Mouse (Mus musculus) liver, postnatal 0 days (tissue): Measurements from ENCODE around the gene Ablim1.

Experiments used
- CTCF ChIP-seq: sonication (generic); IDR thresholded peaks from 2 replicates; pipeline ENCODE4 v1.5.1; 2016; ENCODE audit warnings: antibody characterized with exemption, low read depth
- EP300 ChIP-seq: IDR thresholded peaks from 2 replicates; pipeline ENCODE4 v1.6.1; 2016; ENCODE audit warnings: antibody characterized with exemption, low read depth, mild to moderate bottlenecking

GRCm38 (mm10) chr19:57283310-57283709, 31.4 kb downstream of the Ablim1 start:
- TF ChIP-seq CTCF (no peak), EP300 (no peak)
